Mouse (Mus musculus) heart, postnatal 0 days (tissue): ENCODE data around the gene Rnf212. TPM values are rescaled to one million over a fixed set of nuclear protein-coding genes. Genes with fewer than 3 reads are reported as not detected.
A peak's percentile ranks its signal among the peaks of the same experiment; 100 is the strongest.

ENCODE experiments used
- ATAC-seq: fragments of 200-750 bp; cut with Nextera tagmentation; 2 replicates; pipeline ENCODE4 v1.8.0; 2017; ENCODE audit warnings: low read depth, moderate number of reproducible peaks, moderate library complexity; ENCODE audit not compliant: insufficient read depth
- DNase-seq: peaks from one replicate; pipeline ENCODE4 v3.0.0-alpha.2; 2016; ENCODE audit warnings: low spot score
- H3K27ac ChIP-seq: fragments of 300-500 bp; sonication (generic); 2 replicates; pipeline ENCODE4 v1.5.1; 2014; ENCODE audit warnings: low read depth, mild to moderate bottlenecking
- H3K27me3 ChIP-seq: fragments of 300-500 bp; sonication (generic); 2 replicates; pipeline ENCODE4 v1.6.1; 2014; ENCODE audit warnings: low read length, mixed read lengths; ENCODE audit not compliant: control insufficient read depth, insufficient read depth
- H3K36me3 ChIP-seq: fragments of 300-500 bp; sonication (generic); replicated peaks from 2 replicates; pipeline ENCODE4 v1.6.1; 2014; ENCODE audit warnings: low read length, mixed read lengths; ENCODE audit not compliant: control insufficient read depth, insufficient read depth
- H3K4me1 ChIP-seq: fragments of 300-500 bp; sonication (generic); 2 replicates; pipeline ENCODE4 v1.6.1; 2014; ENCODE audit warnings: antibody characterized with exemption; ENCODE audit not compliant: control insufficient read depth, insufficient read depth
- H3K4me2 ChIP-seq: fragments of 300-500 bp; sonication (generic); 2 replicates; pipeline ENCODE4 v1.6.1; 2014; ENCODE audit warnings: low read depth, mild to moderate bottlenecking, low read length, moderate library complexity
- H3K4me3 ChIP-seq: fragments of 300-500 bp; sonication (generic); 2 replicates; pipeline ENCODE4 v1.5.1; 2014; ENCODE audit warnings: low read depth, low read length
- H3K9ac ChIP-seq: fragments of 300-500 bp; sonication (generic); replicated peaks from 2 replicates; pipeline ENCODE4 v1.6.1; 2014; ENCODE audit warnings: low read depth, low read length, mixed read lengths
- H3K9me3 ChIP-seq: fragments of 300-500 bp; sonication (generic); replicated peaks from 2 replicates; pipeline ENCODE4 v1.6.1; 2016; ENCODE audit warnings: low read length; ENCODE audit not compliant: control insufficient read depth
- CTCF ChIP-seq: IDR thresholded peaks from 2 replicates; pipeline ENCODE4 v1.5.1; 2016; ENCODE audit warnings: antibody characterized with exemption, control low read depth, low read depth
- EP300 ChIP-seq: IDR thresholded peaks from 2 replicates; pipeline ENCODE4 v1.6.1; 2016; ENCODE audit warnings: antibody characterized with exemption, low read depth
- WGBS: fragments of 180-500 bp; shearing (Covaris S2); extraction: QIAGEN DNeasy Blood & Tissue Kit; methylation state at CpG from one replicate; pipeline ENCODE4 v1.1.7; 2014; 5-methylcytosine and 5-hydroxymethylcytosine counted together
- polyA plus RNA-seq: library from polyadenylated mRNA; unstranded; fragments of >200 nt; fragmentation: Nextera tagmentation; extraction: Ambion mirVana; gene quantifications from 2 replicates; pipeline ENCODE4 v1.2.1, GENCODE M21; 2015
- total RNA-seq: library from RNA; depleted of rRNA; stranded (reverse); fragments of >200 nt; gene quantifications from 2 replicates; pipeline ENCODE4 v1.2.3, GENCODE M21; 2014; ENCODE audit warnings: low replicate concordance

Rnf212 gene
- total and polyA plus RNA-seq, 2 experiments from 2014 or later: not detected

GRCm38 (mm10) chr5:108700346-108700745, 74.4 kb downstream of the Rnf212 start:
- ATAC-seq: no peak
- no peak overlapping the region for H3K4me3 ChIP-seq

GRCm38 (mm10) chr5:108697341-108697753, 77.4 kb downstream of the Rnf212 start:
- Histone ChIP-seq H3K36me3 (no peaks in the 10 kb centered on the region), H3K4me1 (peaks cover 8% of the 10 kb centered on the region; the same call in 1 of the 2 replicates), H3K4me2 (no peak overlapping the region), H3K4me3 (no peak overlapping the region), H3K27me3 (no peaks in the 10 kb centered on the region), H3K27ac (no peak overlapping the region), H3K9me3 (no peaks in the 10 kb centered on the region), H3K9ac (no peak overlapping the region)
- WGBS: 67% methylated on average over 4 of the region's 4 CpGs
- no peak for TF ChIP-seq CTCF
- TF ChIP-seq EP300: no peak
- ATAC-seq (no peak), DNase-seq (no peak)

More at GRCm38 (mm10) chr5:108700346-108700745, 74.4 kb downstream of the Rnf212 start:
- H3K27ac ChIP-seq: no peak overlapping the region
- H3K9ac ChIP-seq: no peak overlapping the region
- no peaks in the 10 kb centered on the region for H3K27me3 ChIP-seq
- TF ChIP-seq CTCF (no peak), EP300 (no peak)
- peaks cover 8% of the 10 kb centered on the region; the same call in 1 of the 2 replicates for H3K4me1 ChIP-seq
- 42% methylated on average over 3 of the region's 3 CpGs for WGBS
- no peak for DNase-seq
- peaks cover 7% of the 10 kb centered on the region for H3K36me3 ChIP-seq
- no peak overlapping the region for H3K4me2 ChIP-seq
- no peaks in the 10 kb centered on the region for H3K9me3 ChIP-seq

- Histone ChIP-seq H3K27ac (no peak overlapping the region), H3K4me1 (peaks cover 13% of the 10 kb centered on the region; the same call in 1 of the 2 replicates), H3K27me3 (no peaks in the 10 kb centered on the region), H3K9ac (no peak overlapping the region), H3K4me3 (no peak overlapping the region), H3K9me3 (no peaks in the 10 kb centered on the region), H3K4me2 (no peak overlapping the region), H3K36me3 (no peaks in the 10 kb centered on the region)
- ATAC-seq: no peak
- no peak for DNase-seq
- TF ChIP-seq EP300: no peak
- TF ChIP-seq CTCF: no peak
- WGBS: 82% methylated on average over 3 of the region's 3 CpGs
Measured at GRCm38 (mm10) chr5:108696542-108696941, 78.2 kb downstream of the Rnf212 start.

- Histone ChIP-seq H3K36me3 (no peaks in the 10 kb centered on the region), H3K27ac (no peak overlapping the region), H3K4me2 (no peak overlapping the region), H3K4me3 (no peak overlapping the region), H3K4me1 (peaks cover 14% of the 10 kb centered on the region; the same call in 1 of the 2 replicates), H3K9me3 (no peaks in the 10 kb centered on the region), H3K27me3 (no peaks in the 10 kb centered on the region), H3K9ac (no peak overlapping the region)
- DNase-seq (no peak), ATAC-seq (no peak)
- TF ChIP-seq CTCF (no peak), EP300 (no peak)
- WGBS: 94% methylated on average over 11 of the region's 12 CpGs
Measured at GRCm38 (mm10) chr5:108695861-108696260, 78.9 kb downstream of the Rnf212 start.

GRCm38 (mm10) chr5:108694352-108695261, 80.2 kb downstream of the Rnf212 start:
- Histone ChIP-seq H3K4me2 (peak overlapping the region; percentile 99), H3K9ac (peak overlapping the region; percentile 71), H3K27ac (no peak overlapping the region), H3K36me3 (no peaks in the 10 kb centered on the region), H3K4me1 (0 out of 2 replicates have a peak, but pooled peaks cover 7% of the 10 kb centered on the region), H3K9me3 (no peaks in the 10 kb centered on the region), H3K27me3 (no peaks in the 10 kb centered on the region), H3K4me3 (peak overlapping the region; percentile 85)
- WGBS: 1% methylated on average over 73 of the region's 99 CpGs
- no peak for DNase-seq
- peak; percentile 25 for ATAC-seq
- no peak for TF ChIP-seq EP300
- TF ChIP-seq CTCF: no peak
